Mouse (Mus musculus) heart, adult 2 months (tissue): Measurements from ENCODE around the gene Tmem182. TPM values are rescaled to one million over a fixed set of nuclear protein-coding genes. Genes with fewer than 3 reads are reported as not detected.

Source experiments
- DNase-seq, 2 experiments: peaks; one replicate each; pipeline ENCODE4 v3.0.0; 2021
- H3K27ac ChIP-seq: fragments of 200-600 bp; 2 replicates; pipeline ENCODE4 v1.8.1; 2022
- H3K27me3 ChIP-seq: fragments of 200-500 bp; 2 replicates; pipeline ENCODE4 v1.6.1; 2012; ENCODE audit warnings: mild to moderate bottlenecking, low read length, inconsistent platforms, mixed read lengths; ENCODE audit not compliant: control insufficient read depth, insufficient read depth
- H3K36me3 ChIP-seq: fragments of 200-500 bp; 2 replicates; pipeline ENCODE4 v1.6.1; 2012; ENCODE audit warnings: low read length, inconsistent platforms; ENCODE audit not compliant: control insufficient read depth, insufficient read depth
- H3K4me1 ChIP-seq: fragments of 200-500 bp; 2 replicates; pipeline ENCODE4 v1.6.1; 2011; ENCODE audit warnings: low read length; ENCODE audit not compliant: control insufficient read depth, insufficient read depth
- H3K4me3 ChIP-seq: fragments of 200-600 bp; 2 replicates; pipeline ENCODE4 v1.8.1; 2022
- H3K79me2 ChIP-seq: fragments of 200-500 bp; replicated peaks from 2 replicates; pipeline ENCODE4 v1.6.1; 2012; ENCODE audit warnings: mild to moderate bottlenecking, inconsistent platforms, low read length, moderate library complexity, mixed read lengths; ENCODE audit not compliant: control insufficient read depth, insufficient read depth
- H3K9ac ChIP-seq: fragments of 200-500 bp; 2 replicates; pipeline ENCODE4 v1.6.1; 2012; ENCODE audit warnings: low read depth, mild to moderate bottlenecking, control low read depth, inconsistent platforms, low read length, mixed read lengths
- CTCF ChIP-seq: fragments of 200-600 bp; IDR thresholded peaks from 2 replicates; pipeline ENCODE4 v1.8.1; 2022; ENCODE audit warnings: antibody characterized with exemption, mild to moderate bottlenecking, moderate library complexity
- EP300 ChIP-seq: fragments of 200-500 bp; IDR thresholded peaks from 2 replicates; pipeline ENCODE4 v1.6.1; 2011; ENCODE audit warnings: low read depth, low read length, control low read depth; ENCODE audit not compliant: insufficient read depth
- POLR2A ChIP-seq: fragments of 200-500 bp; IDR thresholded peaks from 2 replicates; pipeline ENCODE4 v1.6.1; 2011; ENCODE audit warnings: mild to moderate bottlenecking, low read depth, low read length, control low read depth; ENCODE audit not compliant: insufficient read depth
- WGBS: fragments of 180-500 bp; shearing (Covaris S2); methylation state at CpG from one replicate; pipeline ENCODE4 v1.1.7; 2018; 5-methylcytosine and 5-hydroxymethylcytosine counted together
- intact Hi-C: fragments of 180-260 bp; cut with DNase I; formaldehyde crosslinking; loops from one replicate; pipeline ENCODE4 v1.15.1; 2025
- polyA plus RNA-seq: library from polyadenylated mRNA; depleted of rRNA; stranded (reverse); fragments of >200 nt; gene quantifications from 2 replicates; pipeline ENCODE4 v1.2.3, GENCODE M21; 2012
- total RNA-seq, 2 experiments: library from RNA; stranded (reverse); gene quantifications; 2 replicates each; pipeline ENCODE4 v1.2.3; 2021

The Tmem182 gene
- total and polyA plus RNA-seq, 3 experiments = 89.5 to 178 (median 142) TPM

DNA sequence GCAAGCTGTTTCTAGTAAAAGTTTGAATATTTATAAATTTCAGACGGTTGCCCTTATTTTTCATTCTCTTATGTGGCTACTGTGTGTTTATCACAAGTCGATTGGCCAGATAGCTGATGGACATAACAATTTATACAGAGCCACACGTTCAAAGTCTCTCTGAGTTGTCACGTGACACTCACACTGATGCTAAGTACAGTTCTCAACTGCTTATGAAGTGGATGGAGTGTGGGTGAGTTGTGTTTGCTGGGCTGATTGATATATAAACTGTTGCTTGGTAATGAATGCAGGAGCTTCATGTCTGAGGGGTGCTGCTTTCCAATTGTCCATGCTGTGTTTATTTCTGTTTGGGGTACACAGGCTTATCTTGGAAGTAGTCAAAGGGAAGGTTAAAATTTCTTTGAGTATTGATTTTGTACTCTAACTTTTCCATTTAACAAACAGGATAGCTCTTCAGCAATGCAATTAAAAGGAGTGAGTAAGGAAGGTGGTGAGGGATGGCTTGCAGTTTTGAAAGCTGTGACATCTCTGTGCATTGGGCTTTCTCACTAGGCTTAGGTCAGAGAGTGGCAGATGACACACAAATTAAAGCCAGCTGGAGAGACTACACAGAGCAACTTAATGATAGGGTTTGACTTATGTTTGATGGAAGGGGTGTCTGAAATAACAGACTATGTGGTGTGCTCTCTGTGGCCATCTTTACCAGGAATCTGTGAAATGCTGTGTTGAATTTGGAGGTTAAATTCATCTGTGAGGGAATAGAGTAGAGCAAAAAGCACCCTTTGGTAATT, 51.6 kb downstream of the Tmem182 start:
- H3K4me3 ChIP-seq = no peak overlapping the region
- H3K4me1 ChIP-seq = no peaks in the 10 kb centered on the region
- no peak overlapping the region for H3K9ac ChIP-seq
- no peak for TF ChIP-seq EP300
- no peak for TF ChIP-seq CTCF
- TF ChIP-seq POLR2A = no peak
- WGBS = 69% methylated on average over 4 of the region's 4 CpGs
- intact Hi-C loops = no loop called here
- H3K27me3 ChIP-seq = no peaks in the 10 kb centered on the region
- no peaks in the 10 kb centered on the region for H3K79me2 ChIP-seq
- H3K27ac ChIP-seq = no peak overlapping the region
- peaks cover 3% of the 10 kb centered on the region; the same call in 1 of the 2 replicates for H3K36me3 ChIP-seq
- no peak for DNase-seq

DNA sequence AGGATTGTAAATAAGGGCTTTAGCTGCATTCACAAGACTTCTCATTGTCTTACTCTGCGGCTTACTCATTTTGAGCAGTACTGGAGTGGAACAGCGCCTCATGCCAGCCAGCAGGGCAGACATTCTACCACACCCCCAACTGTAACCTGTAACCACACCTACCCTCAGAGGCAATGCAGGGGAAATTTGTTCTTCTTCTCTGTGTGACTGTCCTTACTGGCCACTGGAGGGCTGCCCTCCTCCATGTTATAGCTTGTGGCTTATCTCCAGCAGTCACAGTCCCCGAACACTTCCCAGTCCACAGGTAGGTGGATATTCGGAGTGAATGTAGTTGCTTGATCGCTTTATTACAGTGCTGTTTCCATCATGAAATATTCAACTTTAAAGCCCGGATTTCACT, 59.6 kb downstream of the Tmem182 start:
- Histone ChIP-seq H3K27me3 (no peaks in the 10 kb centered on the region), H3K4me3 (no peak overlapping the region), H3K36me3 (no peaks in the 10 kb centered on the region), H3K79me2 (no peaks in the 10 kb centered on the region), H3K27ac (no peak overlapping the region), H3K4me1 (no peaks in the 10 kb centered on the region), H3K9ac (no peak overlapping the region)
- 69% methylated on average over 6 of the region's 6 CpGs for WGBS
- DNase-seq = no peak
- TF ChIP-seq POLR2A (no peak), EP300 (no peak), CTCF (peak; percentile 34; the same call in 1 of the 2 replicates)
- intact Hi-C loops = no loop called here

DNA sequence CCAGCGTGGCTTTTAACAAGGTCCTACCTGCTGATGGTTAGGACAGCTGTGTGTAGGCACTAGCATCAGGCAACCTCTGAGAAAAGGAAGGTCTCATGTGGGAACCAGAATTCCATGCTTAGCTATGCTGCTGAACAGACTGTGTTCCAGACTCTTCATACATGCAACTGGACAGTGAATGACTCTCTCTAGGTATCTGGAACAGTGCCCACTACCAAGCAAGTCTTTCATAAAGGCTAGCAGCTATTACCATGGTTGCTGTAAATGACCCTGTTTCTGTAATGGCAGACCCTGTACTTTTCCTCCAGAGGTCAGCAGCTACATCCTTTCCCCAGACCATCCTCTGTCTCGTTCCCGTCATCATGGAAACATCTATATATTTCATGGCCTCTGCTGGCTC, 61.7 kb downstream of the Tmem182 start:
- no peaks in the 10 kb centered on the region for H3K79me2 ChIP-seq
- 80% methylated on average over 3 of the region's 3 CpGs for WGBS
- TF ChIP-seq POLR2A (no peak), CTCF (no peak), EP300 (no peak)

DNA sequence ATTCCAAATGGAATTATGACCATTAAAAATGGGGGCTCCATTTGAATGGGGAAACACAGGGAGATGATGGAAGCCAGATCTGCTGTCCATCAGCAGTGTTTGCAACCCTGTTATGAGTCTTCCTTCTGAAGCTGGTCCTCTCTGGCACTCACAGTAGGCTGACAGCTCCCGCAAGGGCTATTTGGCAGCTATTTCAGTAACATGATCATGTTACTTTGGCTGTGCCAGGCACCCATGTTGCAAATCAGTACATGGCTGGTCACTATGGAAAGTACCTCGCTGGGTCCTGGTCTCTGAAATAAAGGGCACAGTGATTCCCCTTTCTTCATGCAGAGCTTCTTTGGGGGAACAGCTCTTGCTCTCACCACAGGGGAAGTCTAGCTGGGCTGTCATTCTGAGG, 62.2 kb downstream of the Tmem182 start:
- H3K79me2 ChIP-seq = no peaks in the 10 kb centered on the region
- no peaks in the 10 kb centered on the region for H3K36me3 ChIP-seq
- no peak overlapping the region for H3K9ac ChIP-seq
- no peak overlapping the region for H3K4me3 ChIP-seq
- H3K4me1 ChIP-seq = no peaks in the 10 kb centered on the region
- H3K27me3 ChIP-seq = no peaks in the 10 kb centered on the region
- WGBS = 56% methylated on average over 2 of the region's 2 CpGs
- DNase-seq = peak in 1 of 2 experiments; percentile 24
- intact Hi-C loops = no loop called here
- H3K27ac ChIP-seq = no peak overlapping the region
- TF ChIP-seq POLR2A (no peak), CTCF (no peak), EP300 (no peak)

More for the DNA sequence above, 61.7 kb downstream of the Tmem182 start:
- no peak overlapping the region for H3K27ac ChIP-seq
- H3K27me3 ChIP-seq = no peaks in the 10 kb centered on the region
- intact Hi-C loops = no loop called here
- H3K9ac ChIP-seq = no peak overlapping the region
- no peak for DNase-seq
- no peak overlapping the region for H3K4me3 ChIP-seq
- H3K36me3 ChIP-seq = no peaks in the 10 kb centered on the region
- H3K4me1 ChIP-seq = no peaks in the 10 kb centered on the region

DNA sequence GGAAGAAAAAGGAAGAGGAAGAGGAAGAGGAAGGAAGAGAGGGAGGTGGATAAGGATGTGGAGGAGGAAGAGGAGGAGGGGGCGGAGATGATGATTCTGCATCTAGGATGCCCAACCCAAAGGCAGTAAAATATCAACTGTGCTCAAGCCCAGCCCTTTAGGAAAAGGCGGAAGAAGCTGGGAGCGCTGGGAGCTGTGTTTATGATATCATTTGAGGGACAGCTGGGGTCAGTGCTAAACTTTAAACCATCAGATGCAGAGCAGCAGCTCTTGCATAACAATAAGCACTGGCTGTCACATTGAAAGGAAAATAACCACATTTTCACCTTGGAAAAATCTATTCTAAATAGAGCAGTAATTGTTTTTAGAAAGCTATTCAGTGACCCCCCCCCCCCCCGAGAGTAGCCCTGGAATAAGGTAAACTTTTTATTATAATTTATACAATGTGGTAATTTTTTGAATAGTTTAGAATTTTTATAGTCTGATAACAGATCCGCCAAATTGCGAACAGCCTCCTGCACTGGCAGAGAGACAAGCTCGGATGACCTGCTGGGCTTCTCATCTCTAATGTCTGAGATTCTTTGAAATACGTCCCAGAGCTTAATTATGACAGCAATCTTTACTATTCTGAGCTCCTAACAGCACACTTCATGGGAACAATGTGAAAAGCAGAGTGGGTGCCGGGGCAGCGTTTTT, 68.5 kb downstream of the Tmem182 start:
- H3K9ac ChIP-seq = peak overlapping the region; percentile 46; the same call in 1 of the 2 replicates
- 54% methylated on average over 10 of the region's 10 CpGs for WGBS
- H3K36me3 ChIP-seq = no peaks in the 10 kb centered on the region
- no peaks in the 10 kb centered on the region for H3K27me3 ChIP-seq
- peak overlapping the region; percentile 42 for H3K4me3 ChIP-seq
- H3K4me1 ChIP-seq = peaks cover 3% of the 10 kb centered on the region
- peak overlapping the region; percentile 48 for H3K27ac ChIP-seq
- DNase-seq = no peak
- intact Hi-C loops = no loop called here
- no peak for TF ChIP-seq EP300
- no peak for TF ChIP-seq CTCF
- no peak for TF ChIP-seq POLR2A
- no peaks in the 10 kb centered on the region for H3K79me2 ChIP-seq
